Mouse (Mus musculus) cerebellum, adult 2 months (tissue): Measurements from ENCODE around the gene Arid2.

Experiments used
- CTCF ChIP-seq: fragments of 200-500 bp; IDR thresholded peaks from 2 replicates; pipeline ENCODE4 v1.5.1; 2011; ENCODE audit warnings: low read depth, mild to moderate bottlenecking, control low read depth, low read length, moderate library complexity, borderline replicate concordance; ENCODE audit not compliant: insufficient read depth
- POLR2A ChIP-seq: fragments of 200-500 bp; IDR thresholded peaks from 2 replicates; pipeline ENCODE4 v1.6.1; 2011; ENCODE audit warnings: low read length, control low read depth, borderline replicate concordance; ENCODE audit not compliant: insufficient read depth

GRCm38 (mm10) chr15:96345312-96345849, 58.1 kb downstream of the Arid2 start:
- TF ChIP-seq CTCF (no peak), POLR2A (no peak)
